In the genomic region with DNA sequence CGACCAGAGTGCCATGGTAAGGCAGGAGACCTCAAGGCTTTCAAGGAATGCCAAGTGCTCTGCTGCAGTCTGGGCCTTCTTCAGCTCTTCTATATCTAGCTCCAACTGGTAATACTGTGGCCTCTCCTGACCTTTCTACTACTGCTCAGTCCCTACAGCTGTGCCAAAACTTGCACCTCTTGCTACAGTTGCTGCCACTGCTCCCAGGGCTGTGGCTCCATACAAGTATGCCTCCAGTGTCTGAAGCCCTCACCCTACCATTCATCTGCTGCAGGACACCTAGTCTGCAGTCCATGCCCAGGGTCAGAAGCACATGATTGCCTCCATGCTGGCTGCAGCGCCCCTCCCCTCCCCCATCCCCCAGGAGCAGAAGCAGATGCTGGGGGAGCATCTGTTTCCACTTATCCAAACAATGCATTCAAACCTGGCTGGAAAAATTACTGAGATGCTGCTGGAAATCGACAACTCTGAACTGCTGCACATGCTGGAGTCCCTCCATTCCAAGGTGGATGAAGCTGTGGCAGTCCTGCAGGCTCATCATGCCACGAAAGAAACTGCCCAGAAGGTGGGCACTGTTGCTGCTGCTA, we compare ENCODE assay signal across 24 mouse cellular contexts.
DNase-seq lines count a peak whose midpoint lies in the region; ATAC-seq and TF ChIP-seq lines count a peak whose summit lies in the region.
"Had no signal": no experiment of that assay in that cellular context is flagged by ENCODE, and none has a peak within 500 bp of the region (broad histone marks: within the 10 kb centered on the region; RNA-seq: fewer than 3 reads in every experiment).

No protein-coding gene starts in this region.

- TF ChIP-seq POLR2A in limb, embryonic 14.5 days (IDR thresholded peaks at IDR 0.05; ENCODE audit: borderline replicate concordance, extremely low read depth, insufficient read depth, insufficient read length) = no peak

- H3K9me3 ChIP-seq in embryonic facial prominence, embryonic 12.5 days = no peaks in the 10 kb centered on the region
- H3K9me3 ChIP-seq in limb, embryonic 14.5 days (ENCODE audit: control insufficient read depth, low read length) = no peaks in the 10 kb centered on the region
- H3K9me3 ChIP-seq: embryonic facial prominence, embryonic 15.5 days; forebrain, embryonic 12.5 days; hindbrain, embryonic 15.5 days; limb, embryonic 15.5 days; midbrain, embryonic 15.5 days had no signal

- peak overlapping the region; percentile 61; the same call in 1 of the 2 replicates for H3K27ac ChIP-seq in embryonic facial prominence, embryonic 12.5 days
- H3K27ac ChIP-seq in limb, embryonic 14.5 days (replicated peaks; ENCODE audit: low read depth, low read length) = peak overlapping the region; percentile 58; the same call in 1 of the 2 replicates
- H3K27ac ChIP-seq: embryonic facial prominence, embryonic 15.5 days; forebrain, embryonic 12.5 days; hindbrain, embryonic 15.5 days; left cerebral cortex, adult 2 months; limb, embryonic 15.5 days; macrophage; midbrain, embryonic 15.5 days had no signal

- H3K4me1 ChIP-seq in embryonic facial prominence, embryonic 12.5 days = peaks cover 7% of the 10 kb centered on the region
- peaks cover 6% of the 10 kb centered on the region for H3K4me1 ChIP-seq in limb, embryonic 14.5 days (ENCODE audit: control insufficient read depth, insufficient read depth, low read length)
- H3K4me1 ChIP-seq: forebrain, embryonic 12.5 days; hindbrain, embryonic 15.5 days; midbrain, embryonic 15.5 days had no signal

- no peak overlapping the region for H3K4me3 ChIP-seq in embryonic facial prominence, embryonic 12.5 days
- no peak overlapping the region for H3K4me3 ChIP-seq in limb, embryonic 14.5 days (replicated peaks; ENCODE audit: low read length)
- H3K4me3 ChIP-seq: embryonic facial prominence, embryonic 15.5 days; forebrain, embryonic 12.5 days; hindbrain, embryonic 15.5 days; left cerebral cortex, adult 2 months; limb, embryonic 15.5 days; midbrain, embryonic 15.5 days had no signal

- no peaks in the 10 kb centered on the region for H3K27me3 ChIP-seq in embryonic facial prominence, embryonic 12.5 days
- no peaks in the 10 kb centered on the region for H3K27me3 ChIP-seq in limb, embryonic 14.5 days (ENCODE audit: control insufficient read depth, insufficient read depth, low read length)
- H3K27me3 ChIP-seq: embryonic facial prominence, embryonic 15.5 days; forebrain, embryonic 12.5 days; hindbrain, embryonic 15.5 days; limb, embryonic 15.5 days; midbrain, embryonic 15.5 days had no signal

- no peak overlapping the region for H3K9ac ChIP-seq in embryonic facial prominence, embryonic 12.5 days
- no peak overlapping the region for H3K9ac ChIP-seq in limb, embryonic 14.5 days (ENCODE audit: low read depth, low read length, severe bottlenecking)
- H3K9ac ChIP-seq: embryonic facial prominence, embryonic 15.5 days; forebrain, embryonic 12.5 days; hindbrain, embryonic 15.5 days; limb, embryonic 15.5 days; midbrain, embryonic 15.5 days had no signal

- DNase-seq in heart, adult 11 months = peak; percentile 58
- no peak for DNase-seq in heart, adult 18-20 months
- DNase-seq in adipocyte (ENCODE audit: low spot score) = peak; percentile 24
- DNase-seq in limb, embryonic 14.5 days (ENCODE audit: low spot score) = peak; percentile 49
- DNase-seq in cerebellum, adult 18-20 months = no peak
- no peak for DNase-seq in B cell, adult 2 months
- no peak for DNase-seq in adrenal gland, adult 2 months
- DNase-seq: adrenal gland, postnatal 36 days; cerebellum, postnatal 10 days; gastrocnemius, postnatal 36 days; heart, postnatal 14 days; kidney, adult 18-20 months; kidney, postnatal 14 days; lung, adult 18-20 months; right cerebral cortex, postnatal 14 days had no signal

- peak; percentile 35; the same call in 1 of the 2 replicates for ATAC-seq in embryonic facial prominence, embryonic 12.5 days (ENCODE audit: insufficient number of reproducible peaks, insufficient read depth, low FRiP score, low TSS enrichment)
- ATAC-seq in limb, embryonic 14.5 days (ENCODE audit: low FRiP score, low read depth) = peak; percentile 72; the same call in 1 of the 2 replicates
- ATAC-seq: midbrain, embryonic 15.5 days had no signal

- no peaks in the 10 kb centered on the region for H3K36me3 ChIP-seq in embryonic facial prominence, embryonic 12.5 days
- no peaks in the 10 kb centered on the region for H3K36me3 ChIP-seq in limb, embryonic 14.5 days (ENCODE audit: control insufficient read depth, insufficient read depth, low read length)
- H3K36me3 ChIP-seq: embryonic facial prominence, embryonic 15.5 days; forebrain, embryonic 12.5 days; hindbrain, embryonic 15.5 days; limb, embryonic 15.5 days; midbrain, embryonic 15.5 days had no signal

- 49% methylated on average over 4 of the region's 4 CpGs for WGBS in embryonic facial prominence, embryonic 12.5 days
- 38% methylated on average over 4 of the region's 4 CpGs for WGBS in limb, embryonic 14.5 days

- H3K4me2 ChIP-seq in embryonic facial prominence, embryonic 12.5 days (replicated peaks) = no peak overlapping the region
- no peak overlapping the region for H3K4me2 ChIP-seq in limb, embryonic 14.5 days (replicated peaks; ENCODE audit: low read depth, low read length, severe bottlenecking)
- H3K4me2 ChIP-seq: embryonic facial prominence, embryonic 15.5 days; forebrain, embryonic 12.5 days; heart, embryonic 11.5 days; hindbrain, embryonic 15.5 days; limb, embryonic 15.5 days; midbrain, embryonic 15.5 days had no signal

Comparison
In these comparisons a context has a peak if more than half of its experiments do, and no peak if none do; other contexts are left out.
1. DNase-seq: peak in heart, adult 11 months (single experiment), adipocyte (single experiment) and limb, embryonic 14.5 days (single experiment); none in heart, adult 18-20 months (0 of 2), cerebellum, adult 18-20 months (0 of 2), B cell, adult 2 months (0 of 2) and adrenal gland, adult 2 months (single experiment).